Mouse (Mus musculus) liver, embryonic 14.5 days (tissue): ENCODE measurements around the gene Elavl1. TPM values are rescaled to one million over a fixed set of nuclear protein-coding genes. Genes with fewer than 3 reads are reported as not detected.

Experiments used
- ATAC-seq: fragments of 200-750 bp; cut with Nextera tagmentation; 2 replicates; pipeline ENCODE4 v1.8.0; 2017; ENCODE audit warnings: moderate number of reproducible peaks, mild to moderate bottlenecking, moderate library complexity; ENCODE audit not compliant: insufficient read depth
- DNase-seq, 3 experiments: peaks; one replicate each; pipeline ENCODE4 v3.0.0-alpha.2; 2012 to 2013; ENCODE audit warnings: low read depth in 3 of 3, low spot score in 3 of 3
- H3K27ac ChIP-seq: fragments of 300-500 bp; sonication (generic); 2 replicates; pipeline ENCODE4 v1.5.1; 2014; ENCODE audit warnings: moderate library complexity, mild to moderate bottlenecking, control low read depth, inconsistent platforms
- H3K27me3 ChIP-seq: fragments of 300-500 bp; sonication (generic); 2 replicates; pipeline ENCODE4 v1.6.1; 2014; ENCODE audit warnings: mild to moderate bottlenecking, low read length, moderate library complexity; ENCODE audit not compliant: control insufficient read depth, insufficient read depth
- H3K36me3 ChIP-seq: fragments of 300-500 bp; sonication (generic); replicated peaks from 2 replicates; pipeline ENCODE4 v1.6.1; 2014; ENCODE audit warnings: low read depth; ENCODE audit not compliant: control insufficient read depth, insufficient read depth
- H3K4me1 ChIP-seq, 2 experiments: fragments of 200-500 bp in 1 of 2; fragments of 300-500 bp in 1 of 2; sonication (generic) in 1 of 2; replicated peaks; 2 replicates each; pipeline ENCODE4 v1.6.1; 2012 to 2014; ENCODE audit warnings: antibody characterized with exemption in 1 of 2, inconsistent platforms in 1 of 2, low read length in 1 of 2; ENCODE audit not compliant: control insufficient read depth in 2 of 2, insufficient read depth in 2 of 2
- H3K4me2 ChIP-seq: fragments of 300-500 bp; sonication (generic); 2 replicates; pipeline ENCODE4 v1.6.1; 2014; ENCODE audit warnings: low read depth, mild to moderate bottlenecking, control low read depth, moderate library complexity
- H3K4me3 ChIP-seq, 2 experiments: fragments of 200-500 bp in 1 of 2; fragments of 300-500 bp in 1 of 2; sonication (generic) in 1 of 2; 2 replicates each; pipeline ENCODE4 v1.5.1; 2012 to 2014; ENCODE audit warnings: low read depth in 2 of 2, low read length in 2 of 2, mild to moderate bottlenecking in 2 of 2, control low read depth in 1 of 2, inconsistent platforms in 1 of 2, moderate library complexity in 1 of 2; ENCODE audit not compliant: insufficient read depth in 1 of 2
- H3K9ac ChIP-seq: fragments of 300-500 bp; sonication (generic); replicated peaks from 2 replicates; pipeline ENCODE4 v1.6.1; 2014; ENCODE audit warnings: mild to moderate bottlenecking, control low read depth, moderate library complexity
- H3K9me3 ChIP-seq: fragments of 300-500 bp; sonication (generic); 2 replicates; pipeline ENCODE4 v1.6.1; 2016; ENCODE audit warnings: low read length, mixed read lengths; ENCODE audit not compliant: control insufficient read depth
- CTCF ChIP-seq: IDR thresholded peaks from 2 replicates; pipeline ENCODE4 v1.5.1; 2016; ENCODE audit warnings: antibody characterized with exemption, low read depth, control low read depth
- EP300 ChIP-seq: IDR thresholded peaks from 2 replicates; pipeline ENCODE4 v1.6.1; 2016; ENCODE audit warnings: antibody characterized with exemption, low read depth
- WGBS: fragments of 180-500 bp; shearing (Covaris S2); extraction: QIAGEN DNeasy Blood & Tissue Kit; methylation state at CpG from one replicate; pipeline ENCODE4 v1.1.7; 2014; ENCODE audit not compliant: insufficient replicate concordance; 5-methylcytosine and 5-hydroxymethylcytosine counted together
- polyA plus RNA-seq, 2 experiments: library from polyadenylated mRNA; depleted of rRNA in 1 of 2; stranded (reverse) in 1 of 2; unstranded in 1 of 2; fragments of >200 nt; fragmentation: Nextera tagmentation in 1 of 2; extraction: Ambion mirVana in 1 of 2; gene quantifications; 2 replicates each; pipeline versions ENCODE4 v1.2.1 to v1.2.3; 2012 to 2014

Elavl1 gene
- polyA plus RNA-seq, 2 experiments, result 32.5 to 94.5 TPM

- peaks cover 23% of the 10 kb centered on the region in 2 experiments for H3K4me1 ChIP-seq
- ATAC-seq (no peak), DNase-seq (peak in 1 of 3 experiments; percentile 17)
- no peaks in the 10 kb centered on the region for H3K27me3 ChIP-seq
- WGBS, result under 1% methylated on average over 6 of the region's 6 CpGs
- H3K4me2 ChIP-seq, result peak overlapping the region; percentile 97
- peaks cover 39% of the 10 kb centered on the region for H3K36me3 ChIP-seq
- no peak for TF ChIP-seq EP300
- TF ChIP-seq CTCF, result no peak
- H3K9ac ChIP-seq, result peak overlapping the region; percentile 99
- peak overlapping the region; percentile 90 to 100 for H3K4me3 ChIP-seq
- peak overlapping the region; percentile 84 for H3K27ac ChIP-seq
- H3K9me3 ChIP-seq, result no peaks in the 10 kb centered on the region
These were observed 1.3 kb downstream of the Elavl1 start for GRCm38 (mm10) chr8:4323917-4324316.

GRCm38 (mm10) chr8:4322470-4322869 lies 2.7 kb downstream of the Elavl1 start:
- Histone ChIP-seq H3K9me3 (no peaks in the 10 kb centered on the region), H3K9ac (no peak overlapping the region; the same call in 1 of the 2 replicates), H3K27ac (no peak overlapping the region), H3K4me2 (peak overlapping the region; percentile 97), H3K4me3 (no peak overlapping the region), H3K4me1 (peaks cover 23 to 26% of the 10 kb centered on the region in 2 experiments), H3K27me3 (no peaks in the 10 kb centered on the region), H3K36me3 (peaks cover 27% of the 10 kb centered on the region)
- 17% methylated on average over 2 of the region's 2 CpGs for WGBS
- peak; percentile 96 for TF ChIP-seq CTCF
- no peak for TF ChIP-seq EP300
- ATAC-seq (no peak), DNase-seq (peak; percentile 67 to 77 (median 71))

DNA sequence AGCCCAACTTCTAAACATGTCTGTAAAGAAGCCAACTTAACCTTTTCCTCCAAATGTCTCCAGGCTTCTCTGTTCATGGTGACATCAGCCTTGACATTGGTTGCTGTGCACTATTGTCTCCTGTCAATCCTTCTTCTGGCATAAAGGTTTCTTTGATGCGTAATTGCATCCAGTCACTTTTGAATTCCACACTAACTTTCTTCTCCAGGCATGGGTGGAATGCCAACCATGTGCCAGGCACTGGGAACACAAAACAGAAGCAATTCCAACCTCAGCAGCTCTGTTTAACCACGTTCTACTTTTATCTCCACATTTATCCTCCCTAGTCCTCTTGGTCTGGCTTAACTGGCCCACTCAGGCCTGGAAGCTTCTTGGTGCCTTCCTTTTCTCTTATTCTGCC lies 4.2 kb downstream of the Elavl1 start:
- Histone ChIP-seq H3K4me1 (peaks cover 17 to 22% of the 10 kb centered on the region in 2 experiments), H3K4me2 (no peak overlapping the region), H3K9ac (no peak overlapping the region; the same call in 1 of the 2 replicates), H3K4me3 (no peak overlapping the region), H3K27ac (no peak overlapping the region), H3K9me3 (no peaks in the 10 kb centered on the region), H3K36me3 (peaks cover 27% of the 10 kb centered on the region), H3K27me3 (no peaks in the 10 kb centered on the region)
- DNase-seq (no peak), ATAC-seq (no peak)
- TF ChIP-seq CTCF (no peak), EP300 (no peak)
- WGBS, result 64% methylated on average over 2 of the region's 2 CpGs

GRCm38 (mm10) chr8:4320404-4320803 lies 4.8 kb downstream of the Elavl1 start:
- DNase-seq (no peak), ATAC-seq (no peak)
- WGBS, result 67% methylated on average over 1 of the region's 1 CpGs
- H3K4me2 ChIP-seq, result no peak overlapping the region
- H3K9ac ChIP-seq, result no peak overlapping the region
- peaks cover 13 to 18% of the 10 kb centered on the region in 2 experiments for H3K4me1 ChIP-seq
- no peaks in the 10 kb centered on the region for H3K9me3 ChIP-seq
- H3K27me3 ChIP-seq, result no peaks in the 10 kb centered on the region
- no peak overlapping the region for H3K27ac ChIP-seq
- H3K36me3 ChIP-seq, result peaks cover 27% of the 10 kb centered on the region
- TF ChIP-seq CTCF (no peak), EP300 (no peak)
- no peak overlapping the region for H3K4me3 ChIP-seq

- H3K4me3 ChIP-seq, result no peak overlapping the region
- 72% methylated on average over 11 of the region's 11 CpGs for WGBS
- no peak for DNase-seq
- peaks cover 13 to 18% of the 10 kb centered on the region in 2 experiments for H3K4me1 ChIP-seq
- TF ChIP-seq CTCF (no peak), EP300 (no peak)
- no peak overlapping the region for H3K27ac ChIP-seq
- no peaks in the 10 kb centered on the region for H3K9me3 ChIP-seq
- peaks cover 27% of the 10 kb centered on the region for H3K36me3 ChIP-seq
- no peak overlapping the region for H3K4me2 ChIP-seq
- H3K27me3 ChIP-seq, result no peaks in the 10 kb centered on the region
- no peak for ATAC-seq
- H3K9ac ChIP-seq, result no peak overlapping the region
These were observed 5.7 kb downstream of the Elavl1 start for GRCm38 (mm10) chr8:4319573-4319872.
